Mouse (Mus musculus) megakaryocyte-erythroid progenitor cell, adult 5 weeks (primary cell): Measurements from ENCODE around the gene Kit. TPM values are rescaled to one million over a fixed set of nuclear protein-coding genes. Genes with fewer than 3 reads are reported as not detected.

ENCODE experiments used
- polyA plus RNA-seq: library from polyadenylated mRNA; stranded (reverse); fragments of >175 nt; gene quantifications from 2 replicates; pipeline ENCODE4 v1.2.3, GENCODE M21; 2012

The Kit gene
- polyA plus RNA-seq: 38.2 and 45.3 TPM in 2 replicates

DNA sequence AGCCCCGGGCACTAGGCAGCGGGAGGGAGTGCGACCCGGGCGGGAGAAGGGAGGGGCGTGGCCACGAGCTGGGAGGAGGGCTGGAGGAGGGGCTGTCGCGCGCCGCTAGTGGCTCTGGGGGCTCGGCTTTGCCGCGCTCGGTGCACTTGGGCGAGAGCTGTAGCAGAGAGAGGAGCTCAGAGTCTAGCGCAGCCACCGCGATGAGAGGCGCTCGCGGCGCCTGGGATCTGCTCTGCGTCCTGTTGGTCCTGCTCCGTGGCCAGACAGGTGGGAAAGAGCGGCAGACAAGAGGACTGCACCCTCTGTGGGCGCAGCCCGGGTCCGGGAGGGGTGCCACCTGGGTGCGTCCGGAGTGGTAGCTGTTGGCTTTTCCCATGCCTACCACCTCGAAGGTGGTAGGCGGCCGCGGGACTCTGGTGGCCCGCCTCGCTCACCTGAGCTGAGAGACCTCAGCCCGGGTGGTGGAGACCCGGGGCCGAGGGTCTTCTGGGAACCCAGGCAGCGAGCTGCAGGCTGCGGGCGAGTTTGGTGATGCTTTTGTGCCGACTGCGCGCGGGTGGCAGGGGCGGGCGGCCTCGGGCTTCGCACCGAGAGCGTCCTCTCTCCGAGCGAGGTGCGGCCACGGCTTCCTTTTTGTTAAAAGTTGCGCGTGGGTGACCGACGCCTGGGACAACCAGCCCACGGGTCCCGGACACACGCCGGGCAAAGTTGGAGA, at the start of gene Kit:
Gene Kit (plus strand): TSS at position 65 of the 715 bp plus-strand sequence.

